ENCODE assay signal across 34 mouse cellular contexts in genomic region chr4:43673703-43674102, GRCm38 (mm10). TPM values are rescaled to one million over a fixed set of nuclear protein-coding genes. Genes with fewer than 3 reads are reported as not detected.
A peak's percentile ranks its signal among the peaks of the same experiment; 100 is the strongest.
DNase-seq lines count a peak whose midpoint lies in the region; ATAC-seq and TF ChIP-seq lines count a peak whose summit lies in the region.
"Had no signal": no experiment of that assay in that cellular context is flagged by ENCODE, and none has a peak within 500 bp of the region (broad histone marks: within the 10 kb centered on the region; RNA-seq: fewer than 3 reads in every experiment).

No protein-coding gene starts in this region.

- DNase-seq in adrenal gland, postnatal 14 days: peak; percentile 56
- no peak for DNase-seq in adrenal gland, adult 18-20 months (ENCODE audit: low spot score in 2 of 2)
- DNase-seq in limb, embryonic 10.5 days (ENCODE audit: low spot score): no peak
- no peak for DNase-seq in lung, postnatal 0 days (ENCODE audit: low spot score)
- no peak for DNase-seq in lung, postnatal 25 days (ENCODE audit: low spot score)
- no peak for DNase-seq in embryo, embryonic 9.5 days (ENCODE audit: extremely low spot score)
- DNase-seq: adrenal gland, adult 8-10 months; B cell, adult 2 months; cerebellum, adult 11 months; cerebellum, adult 2 months; cerebellum, adult 9-11 months; forebrain, postnatal 0 days; gastrocnemius, adult 2 months; gastrocnemius, postnatal 14 days; heart, adult 18-20 months; heart, postnatal 14 days; heart, postnatal 4 days had no signal

- no peak overlapping the region for H3K9ac ChIP-seq in limb, embryonic 13.5 days
- H3K9ac ChIP-seq in lung, postnatal 0 days (replicated peaks; ENCODE audit: low read depth): no peak overlapping the region
- H3K9ac ChIP-seq: embryonic facial prominence, embryonic 12.5 days; embryonic facial prominence, embryonic 15.5 days; forebrain, postnatal 0 days; heart, embryonic 12.5 days; heart, embryonic 15.5 days; hindbrain, embryonic 14.5 days had no signal

- H3K4me2 ChIP-seq in limb, embryonic 13.5 days (replicated peaks): no peak overlapping the region
- H3K4me2 ChIP-seq in lung, postnatal 0 days (replicated peaks; ENCODE audit: low read depth, low read length): no peak overlapping the region
- H3K4me2 ChIP-seq: embryonic facial prominence, embryonic 12.5 days; embryonic facial prominence, embryonic 15.5 days; heart, embryonic 12.5 days; heart, embryonic 15.5 days; hindbrain, embryonic 14.5 days had no signal

- no peak for ATAC-seq in limb, embryonic 13.5 days (ENCODE audit: low FRiP score, low read depth)
- ATAC-seq in lung, postnatal 0 days: no peak
- ATAC-seq: forebrain, embryonic 14.5 days; forebrain, postnatal 0 days; hindbrain, postnatal 0 days; inflammation-experienced regulatory T-cells, adult 6 months; Patski had no signal

- H3K9me3 ChIP-seq in limb, embryonic 13.5 days: no peaks in the 10 kb centered on the region
- no peaks in the 10 kb centered on the region for H3K9me3 ChIP-seq in limb, embryonic 10.5 days (replicated peaks)
- no peaks in the 10 kb centered on the region for H3K9me3 ChIP-seq in lung, postnatal 0 days (ENCODE audit: low read length)
- H3K9me3 ChIP-seq: embryonic facial prominence, embryonic 12.5 days; embryonic facial prominence, embryonic 15.5 days; G1E; heart, embryonic 12.5 days; heart, embryonic 15.5 days had no signal

- H3K4me3 ChIP-seq in limb, embryonic 13.5 days: no peak overlapping the region
- no peak overlapping the region for H3K4me3 ChIP-seq in limb, embryonic 10.5 days
- H3K4me3 ChIP-seq in lung, postnatal 0 days (ENCODE audit: low read depth, low read length): no peak overlapping the region
- H3K4me3 ChIP-seq: embryonic facial prominence, embryonic 12.5 days; embryonic facial prominence, embryonic 15.5 days; gastrocnemius, adult 2 months; heart, embryonic 12.5 days; heart, embryonic 15.5 days had no signal

- H3K36me3 ChIP-seq in limb, embryonic 13.5 days: peaks cover 48% of the 10 kb centered on the region
- peaks cover 4% of the 10 kb centered on the region; the same call in 1 of the 2 replicates for H3K36me3 ChIP-seq in limb, embryonic 10.5 days
- 0 out of 2 replicates have a peak, but pooled peaks cover 8% of the 10 kb centered on the region for H3K36me3 ChIP-seq in lung, postnatal 0 days (ENCODE audit: insufficient read depth, low read length)

- no peaks in the 10 kb centered on the region for H3K27me3 ChIP-seq in limb, embryonic 13.5 days
- peaks cover 13% of the 10 kb centered on the region; the same call in 1 of the 2 replicates for H3K27me3 ChIP-seq in limb, embryonic 10.5 days (ENCODE audit: low read depth, poor library complexity, severe bottlenecking)
- no peaks in the 10 kb centered on the region for H3K27me3 ChIP-seq in lung, postnatal 0 days (replicated peaks; ENCODE audit: insufficient read depth, low read length)
- H3K27me3 ChIP-seq: embryonic facial prominence, embryonic 12.5 days; embryonic facial prominence, embryonic 15.5 days; heart, embryonic 15.5 days; Patski had no signal

- 66% methylated on average over 8 of the region's 8 CpGs for WGBS in limb, embryonic 13.5 days
- 75% methylated on average over 8 of the region's 8 CpGs for WGBS in limb, embryonic 10.5 days
- WGBS in lung, postnatal 0 days: 63% methylated on average over 8 of the region's 8 CpGs

- no peak for TF ChIP-seq CTCF in lung, postnatal 0 days (IDR thresholded peaks at IDR 0.05)

- TF ChIP-seq EP300 in lung, postnatal 0 days (IDR thresholded peaks at IDR 0.05): no peak

- H3K4me1 ChIP-seq in limb, embryonic 13.5 days: peaks cover 37% of the 10 kb centered on the region
- H3K4me1 ChIP-seq in limb, embryonic 10.5 days: peaks cover 14% of the 10 kb centered on the region
- peaks cover 6% of the 10 kb centered on the region for H3K4me1 ChIP-seq in lung, postnatal 0 days (ENCODE audit: insufficient read depth, low read depth, low read length)

- peak overlapping the region; percentile 39; the same call in 1 of the 2 replicates for H3K27ac ChIP-seq in limb, embryonic 13.5 days
- H3K27ac ChIP-seq in limb, embryonic 10.5 days: no peak overlapping the region
- peak overlapping the region; percentile 2; the same call in 1 of the 2 replicates for H3K27ac ChIP-seq in lung, postnatal 0 days (ENCODE audit: low read length)
- H3K27ac ChIP-seq: embryonic facial prominence, embryonic 12.5 days; gastrocnemius, adult 2 months; heart, embryonic 15.5 days; hindbrain, embryonic 14.5 days; hindbrain, postnatal 0 days had no signal

RNA-seq across cellular contexts. Expression of gene Fam221b, which starts 4.8 kb away (rescaled TPM):
- total RNA-seq in adrenal gland, postnatal 14 days (2021): 0.30 TPM in 1 of 2 replicates, not detected in the other
- total RNA-seq in adrenal gland, adult 18-20 months (2021): under 1 TPM; 0.19 to 0.40 TPM
- 2.5 and 2.6 TPM in 2 replicates for polyA plus RNA-seq in limb, embryonic 13.5 days (2015; fragmentation: Nextera tagmentation; extraction: Ambion mirVana)
- 1.6 and 1.7 TPM in 2 replicates for polyA plus RNA-seq in limb, embryonic 10.5 days (2016; fragmentation: Nextera tagmentation; extraction: Ambion mirVana)
- polyA plus RNA-seq in lung, postnatal 0 days (2015; fragmentation: Nextera tagmentation; extraction: Ambion mirVana): 2.5 TPM in 2 replicates
- total RNA-seq: forebrain, postnatal 0 days; hindbrain, postnatal 0 days had no signal

RNA-seq across cellular contexts. Expression of gene Tmem8b, which starts 4.9 kb away (rescaled TPM):
- total RNA-seq in adrenal gland, postnatal 14 days (2021): 7.2 and 9.9 TPM in 2 replicates
- 1 to 10 TPM; 5.2 to 7.5 TPM for total RNA-seq in adrenal gland, adult 18-20 months (2021)
- 7.8 and 8.2 TPM in 2 replicates for polyA plus RNA-seq in limb, embryonic 13.5 days (2015; fragmentation: Nextera tagmentation; extraction: Ambion mirVana)
- polyA plus RNA-seq in limb, embryonic 10.5 days (2016; fragmentation: Nextera tagmentation; extraction: Ambion mirVana): 2.2 and 3.4 TPM in 2 replicates
- 2.5 and 3.1 TPM in 2 replicates for polyA plus RNA-seq in lung, postnatal 0 days (2015; fragmentation: Nextera tagmentation; extraction: Ambion mirVana)

RNA-seq across cellular contexts. Expression of gene Hint2, which starts 17.4 kb away (rescaled TPM):
- 91.7 and 99.5 TPM in 2 replicates for total RNA-seq in adrenal gland, postnatal 14 days (2021)
- total RNA-seq in adrenal gland, adult 18-20 months (2021): 100 to 1,000 TPM in 1 of 2 experiments, 10 to 100 TPM in 1; 79.2 to 121 TPM
- 78.3 and 90.2 TPM in 2 replicates for polyA plus RNA-seq in limb, embryonic 13.5 days (2015; fragmentation: Nextera tagmentation; extraction: Ambion mirVana)
- polyA plus RNA-seq in limb, embryonic 10.5 days (2016; fragmentation: Nextera tagmentation; extraction: Ambion mirVana): 61.9 and 66.4 TPM in 2 replicates
- polyA plus RNA-seq in lung, postnatal 0 days (2015; fragmentation: Nextera tagmentation; extraction: Ambion mirVana): 128 and 132 TPM in 2 replicates

RNA-seq across cellular contexts. Expression of gene Spag8, which starts 20.3 kb away (rescaled TPM):
- 0.93 and 1.1 TPM in 2 replicates for total RNA-seq in adrenal gland, postnatal 14 days (2021)
- total RNA-seq in adrenal gland, adult 18-20 months (2021): under 1 TPM; 0.53 to 0.54 TPM
- polyA plus RNA-seq in limb, embryonic 13.5 days (2015; fragmentation: Nextera tagmentation; extraction: Ambion mirVana): 0.84 and 1.00 TPM in 2 replicates
- 1.0 and 1.2 TPM in 2 replicates for polyA plus RNA-seq in limb, embryonic 10.5 days (2016; fragmentation: Nextera tagmentation; extraction: Ambion mirVana)
- polyA plus RNA-seq in lung, postnatal 0 days (2015; fragmentation: Nextera tagmentation; extraction: Ambion mirVana): 10.4 and 10.8 TPM in 2 replicates
- total RNA-seq: gastrocnemius, postnatal 14 days; heart, adult 18-20 months had no signal
- polyA plus RNA-seq: G1E had no signal

RNA-seq across cellular contexts. Expression of gene Olfr70, which starts 26.9 kb away (rescaled TPM):
- not detected in 2 replicates for total RNA-seq in adrenal gland, postnatal 14 days (2021)
- not detected for total RNA-seq in adrenal gland, adult 18-20 months (2021)
- not detected in 2 replicates for polyA plus RNA-seq in limb, embryonic 13.5 days (2015; fragmentation: Nextera tagmentation; extraction: Ambion mirVana)
- polyA plus RNA-seq in limb, embryonic 10.5 days (2016; fragmentation: Nextera tagmentation; extraction: Ambion mirVana): not detected in 2 replicates
- polyA plus RNA-seq in lung, postnatal 0 days (2015; fragmentation: Nextera tagmentation; extraction: Ambion mirVana): not detected in 2 replicates
- total RNA-seq: adrenal gland, adult 8-10 months; adrenal gland, postnatal 4 days; CH12.LX; forebrain, postnatal 0 days; G1E; gastrocnemius, adult 2 months; gastrocnemius, postnatal 14 days; gastrocnemius, postnatal 4 days; heart, adult 18-20 months; heart, postnatal 14 days; heart, postnatal 4 days; hindbrain, postnatal 0 days had no signal
- polyA plus RNA-seq: cerebellum, adult 2 months; embryonic facial prominence, embryonic 12.5 days; embryonic facial prominence, embryonic 15.5 days; forebrain, embryonic 11.5 days; forebrain, embryonic 14.5 days; forebrain, postnatal 0 days; frontal cortex, adult 2 months; G1E; heart, embryonic 12.5 days; heart, embryonic 15.5 days; hindbrain, embryonic 11.5 days; hindbrain, embryonic 14.5 days; hindbrain, postnatal 0 days; inflammation-experienced regulatory T-cells, adult 6 months; Patski had no signal
